Mouse (Mus musculus): Measurements from ENCODE around the gene Eef1a2. TPM values are rescaled to one million over a fixed set of nuclear protein-coding genes. Genes with fewer than 3 reads are reported as not detected.
A peak's percentile ranks its signal among the peaks of the same experiment; 100 is the strongest.
"Not testable (repeated sequence)": the region's sequence is repeated elsewhere in the genome, so short reads cannot be mapped to it uniquely, and the experiment has no call there.

Gene Eef1a2
- 1.4 and 1.6 TPM in 2 replicates for polyA plus RNA-seq (2016; fragmentation: Nextera tagmentation; extraction: Ambion mirVana)

DNA sequence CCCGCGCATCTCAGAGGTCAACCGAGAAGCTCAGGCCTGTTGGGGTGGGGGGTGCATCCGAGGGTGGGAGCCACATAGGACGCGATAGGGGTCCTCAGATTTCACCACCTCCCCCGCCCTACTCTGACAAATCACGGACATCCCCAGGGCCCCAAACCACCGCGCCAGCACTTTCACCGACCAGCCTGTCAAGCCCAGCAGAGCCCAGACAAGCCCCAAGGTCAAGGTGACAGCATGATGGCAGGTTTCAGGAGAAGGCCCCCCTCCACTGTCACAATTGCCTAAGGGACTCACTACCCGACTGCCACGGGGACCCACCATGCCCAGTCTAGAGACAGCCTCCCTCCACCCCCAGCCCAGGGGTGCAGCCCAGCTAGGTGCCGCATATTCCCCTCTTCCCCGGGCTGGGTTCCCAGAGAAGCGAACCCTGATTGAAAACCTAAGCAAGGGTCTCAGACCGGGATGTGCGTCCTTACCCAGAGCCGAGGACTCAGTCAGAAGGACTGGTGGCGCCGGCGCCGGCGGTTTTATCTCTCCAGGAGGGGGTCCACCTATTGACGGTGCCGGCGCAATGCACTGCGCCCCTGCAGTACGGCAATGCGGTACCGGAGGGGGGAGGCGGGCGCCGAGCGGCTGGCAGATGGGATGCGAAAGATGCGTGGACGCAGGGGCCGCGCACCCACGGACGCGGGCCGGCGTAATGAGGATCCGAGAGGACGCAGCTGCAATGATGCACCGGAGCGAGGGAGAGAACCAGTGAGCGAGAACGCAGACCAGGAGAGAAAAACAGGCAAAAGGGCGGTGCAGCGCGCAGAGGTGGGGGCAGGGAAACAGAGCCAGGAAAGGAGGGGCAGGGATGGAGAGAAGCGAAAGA lies at the start of gene Eef1a2:
TSS of gene Eef1a2 (minus strand) at position 767 of the 874 bp plus-strand sequence.
- ATAC-seq (ENCODE audit: low FRiP score, low read depth), result peak; percentile 55; the same call in 1 of the 2 replicates
- H3K4me1 ChIP-seq, result peaks cover 30% of the 10 kb centered on the region
- H3K4me2 ChIP-seq (replicated peaks), result peak within 1 kb of the TSS; percentile 63
- no peaks in the 10 kb centered on the region for H3K36me3 ChIP-seq
- 3% methylated on average over 55 of the region's 55 CpGs for WGBS
- no peaks in the 10 kb centered on the region for H3K9me3 ChIP-seq
- peak within 1 kb of the TSS; percentile 83 for H3K27ac ChIP-seq (replicated peaks)
- peak within 1 kb of the TSS; percentile 58 for H3K9ac ChIP-seq (replicated peaks)
- peaks cover 46% of the 10 kb centered on the region for H3K27me3 ChIP-seq
- peak within 1 kb of the TSS; percentile 46 for H3K4me3 ChIP-seq

DNA sequence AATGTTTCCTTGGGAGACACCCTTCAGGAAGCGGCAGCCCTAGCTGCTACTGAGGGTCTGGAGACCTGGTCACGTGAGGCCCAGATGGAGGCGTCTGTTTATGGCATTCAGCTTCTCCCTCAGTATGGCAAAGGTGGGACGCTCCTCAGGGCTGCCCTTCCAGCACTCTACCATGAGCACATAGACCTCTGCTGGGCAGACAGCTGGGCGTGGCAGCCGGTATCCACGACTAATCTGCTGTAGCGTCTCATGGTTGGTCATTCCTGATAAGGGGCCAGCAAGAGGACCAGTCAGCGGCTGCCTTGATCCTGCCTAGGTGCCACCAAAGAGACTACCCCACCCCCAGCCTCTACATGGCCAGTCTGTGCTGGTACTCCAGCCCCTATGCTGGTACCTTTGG lies 49.3 kb upstream of the Eef1a2 start:
- WGBS, result 84% methylated on average over 9 of the region's 9 CpGs

DNA sequence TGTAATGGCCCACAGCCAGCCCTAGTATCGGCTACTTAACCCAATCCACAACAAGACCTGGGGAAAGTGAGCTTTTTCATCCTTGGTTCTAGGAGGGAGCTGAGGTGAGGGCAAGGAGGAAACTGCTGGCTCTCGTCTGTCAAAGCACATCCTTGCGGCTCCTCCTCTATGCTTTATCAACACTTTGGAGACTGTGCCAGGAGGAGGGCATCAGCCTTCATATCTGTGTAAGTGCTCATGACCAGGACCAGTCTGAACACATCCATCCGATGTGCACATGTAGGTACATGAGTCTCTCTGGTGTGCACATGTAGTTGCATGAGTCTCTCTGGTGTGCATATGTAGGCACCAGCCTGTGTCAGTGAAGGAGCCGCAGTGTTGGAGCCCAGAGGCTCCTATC lies 48.9 kb upstream of the Eef1a2 start:
- 88% methylated on average over 5 of the region's 5 CpGs for WGBS
- Histone ChIP-seq H3K4me1 (no peaks in the 10 kb centered on the region), H3K27ac (replicated peaks) (no peak overlapping the region), H3K27me3 (peaks cover 5% of the 10 kb centered on the region; the same call in 1 of the 2 replicates), H3K4me3 (no peak overlapping the region), H3K9me3 (no peaks in the 10 kb centered on the region), H3K9ac (replicated peaks) (no peak overlapping the region), H3K36me3 (no peaks in the 10 kb centered on the region), H3K4me2 (replicated peaks) (no peak overlapping the region)
- ATAC-seq (ENCODE audit: low FRiP score, low read depth), result no peak

More for the DNA sequence above, 49.3 kb upstream of the Eef1a2 start:
- Histone ChIP-seq H3K4me2 (replicated peaks) (no peak overlapping the region), H3K4me3 (no peak overlapping the region), H3K27me3 (peaks cover 8% of the 10 kb centered on the region), H3K4me1 (no peaks in the 10 kb centered on the region), H3K9ac (replicated peaks) (no peak overlapping the region), H3K36me3 (no peaks in the 10 kb centered on the region), H3K27ac (replicated peaks) (no peak overlapping the region), H3K9me3 (no peaks in the 10 kb centered on the region)
- no peak for ATAC-seq (ENCODE audit: low FRiP score, low read depth)

DNA sequence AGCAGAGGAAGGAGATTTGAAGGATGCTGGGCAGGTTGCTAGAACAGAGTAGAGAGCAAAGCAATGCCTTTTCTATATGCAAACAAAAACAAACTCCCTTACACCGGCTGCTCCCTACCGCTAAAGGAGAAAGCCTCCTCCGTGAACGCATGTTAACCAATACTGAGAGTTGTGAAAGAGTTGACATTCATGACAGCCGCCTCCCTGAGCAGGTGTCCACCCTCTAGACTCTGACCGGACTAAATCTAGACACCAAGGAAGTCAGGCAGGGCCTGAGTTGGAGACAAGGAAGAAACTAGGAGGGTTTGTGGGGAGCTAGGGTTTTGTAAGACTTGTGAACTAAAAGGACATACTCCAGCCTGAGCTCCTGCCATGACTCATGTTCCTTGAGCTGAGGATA lies 46.1 kb upstream of the Eef1a2 start:
- Histone ChIP-seq H3K27ac (replicated peaks) (no peak overlapping the region), H3K4me3 (no peak overlapping the region), H3K4me2 (replicated peaks) (no peak overlapping the region), H3K36me3 (no peaks in the 10 kb centered on the region), H3K9me3 (no peaks in the 10 kb centered on the region), H3K27me3 (no peaks in the 10 kb centered on the region), H3K9ac (replicated peaks) (no peak overlapping the region), H3K4me1 (no peaks in the 10 kb centered on the region)
- ATAC-seq (ENCODE audit: low FRiP score, low read depth), result no peak
- 86% methylated on average over 6 of the region's 6 CpGs for WGBS

DNA sequence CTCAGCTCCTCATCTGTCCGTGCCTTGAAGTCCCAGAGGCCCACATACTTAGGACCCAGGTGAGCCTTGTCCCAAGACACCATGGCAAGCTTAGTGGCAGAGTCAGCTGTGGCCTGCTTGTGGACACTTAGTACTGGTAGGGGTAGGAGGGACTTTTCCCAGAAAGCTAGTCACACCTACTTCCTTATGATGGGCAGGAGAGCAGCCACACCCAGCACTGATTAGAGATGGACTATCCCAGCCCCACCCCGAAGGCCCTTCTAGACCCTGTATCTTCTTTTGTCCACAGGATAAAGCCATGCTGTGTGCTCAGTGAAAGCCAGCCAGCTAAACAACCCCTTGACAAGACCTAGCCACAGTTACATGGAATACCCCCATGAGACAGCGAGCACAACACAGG lies 45.6 kb upstream of the Eef1a2 start, which contains the start of gene Ptk6:
TSS of gene Ptk6 (minus strand) at position 368 of the 400 bp plus-strand sequence.
- no peak within 1 kb of the TSS for H3K4me2 ChIP-seq (replicated peaks)
- no peaks in the 10 kb centered on the region for H3K4me1 ChIP-seq
- H3K9me3 ChIP-seq, result no peaks in the 10 kb centered on the region
- WGBS, result 84% methylated on average over 3 of the region's 3 CpGs
- H3K9ac ChIP-seq (replicated peaks), result no peak within 1 kb of the TSS
- ATAC-seq (ENCODE audit: low FRiP score, low read depth), result no peak
- H3K27me3 ChIP-seq, result no peaks in the 10 kb centered on the region
- H3K27ac ChIP-seq (replicated peaks), result no peak within 1 kb of the TSS
- H3K4me3 ChIP-seq, result no peak within 1 kb of the TSS
- H3K36me3 ChIP-seq, result no peaks in the 10 kb centered on the region

DNA sequence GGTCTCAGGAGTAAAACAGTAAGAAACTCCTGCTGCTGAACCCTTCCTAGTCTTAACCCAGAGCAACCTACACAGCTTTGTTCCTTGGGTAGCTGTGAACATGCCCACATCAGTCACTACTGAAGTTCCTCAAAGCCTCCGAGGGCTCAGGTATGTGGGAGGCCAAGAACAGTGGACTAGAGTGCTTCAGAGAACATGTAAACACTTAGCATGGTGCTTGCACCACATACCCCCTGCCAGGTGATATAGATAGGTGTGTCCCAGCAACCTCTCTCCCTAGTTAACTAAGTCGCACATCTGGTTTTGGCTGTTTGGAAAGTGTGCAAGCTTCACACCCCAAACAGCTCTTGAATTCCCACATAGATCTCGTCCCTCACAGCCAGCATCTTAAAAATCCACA lies 44.8 kb upstream of the Eef1a2 start:
- no peak overlapping the region for H3K27ac ChIP-seq (replicated peaks)
- H3K9me3 ChIP-seq, result no peaks in the 10 kb centered on the region
- H3K4me2 ChIP-seq (replicated peaks), result no peak overlapping the region
- H3K9ac ChIP-seq (replicated peaks), result no peak overlapping the region
- ATAC-seq (ENCODE audit: low FRiP score, low read depth), result no peak
- no peaks in the 10 kb centered on the region for H3K4me1 ChIP-seq
- 75% methylated on average over 3 of the region's 3 CpGs for WGBS
- H3K36me3 ChIP-seq, result no peaks in the 10 kb centered on the region
- H3K4me3 ChIP-seq, result no peak overlapping the region
- H3K27me3 ChIP-seq, result no peaks in the 10 kb centered on the region

DNA sequence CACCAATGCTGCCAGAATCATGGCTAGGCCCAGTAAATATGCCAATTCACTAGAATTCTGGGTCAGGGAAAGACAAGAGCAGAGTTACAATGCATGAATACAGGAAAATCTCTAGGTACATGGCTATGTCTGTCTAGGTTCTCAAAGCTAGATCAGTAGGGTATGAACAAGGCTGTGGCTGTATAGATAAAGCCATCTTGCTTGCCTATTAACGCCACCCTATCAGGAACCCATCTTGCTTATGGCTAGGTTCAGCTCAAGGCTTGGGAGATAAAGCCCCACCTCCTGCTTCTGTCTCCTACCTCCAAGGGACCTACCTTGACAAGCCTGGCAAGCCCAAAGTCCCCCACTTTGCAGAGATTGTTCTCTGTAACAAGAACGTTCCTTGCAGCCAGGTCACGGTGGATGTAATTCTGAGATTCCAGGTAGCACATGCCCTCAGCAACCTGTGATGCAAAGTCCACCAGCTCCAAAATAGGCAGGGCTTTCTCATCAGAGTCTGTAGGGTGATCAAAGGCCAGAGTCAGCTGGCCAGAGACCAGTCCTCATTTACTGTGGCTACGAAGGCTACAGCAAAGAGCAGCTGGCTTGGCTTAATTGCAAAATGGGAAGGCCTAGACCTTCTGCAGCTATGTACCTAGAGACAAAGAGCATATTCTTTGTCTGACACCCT lies 40.0 kb upstream of the Eef1a2 start:
- Histone ChIP-seq H3K4me3 (no peak overlapping the region), H3K27me3 (no peaks in the 10 kb centered on the region), H3K4me1 (no peaks in the 10 kb centered on the region), H3K9ac (replicated peaks) (no peak overlapping the region), H3K9me3 (no peaks in the 10 kb centered on the region), H3K36me3 (no peaks in the 10 kb centered on the region), H3K4me2 (replicated peaks) (no peak overlapping the region), H3K27ac (replicated peaks) (no peak overlapping the region)
- WGBS, result 89% methylated on average over 4 of the region's 4 CpGs
- no peak for ATAC-seq (ENCODE audit: low FRiP score, low read depth)

DNA sequence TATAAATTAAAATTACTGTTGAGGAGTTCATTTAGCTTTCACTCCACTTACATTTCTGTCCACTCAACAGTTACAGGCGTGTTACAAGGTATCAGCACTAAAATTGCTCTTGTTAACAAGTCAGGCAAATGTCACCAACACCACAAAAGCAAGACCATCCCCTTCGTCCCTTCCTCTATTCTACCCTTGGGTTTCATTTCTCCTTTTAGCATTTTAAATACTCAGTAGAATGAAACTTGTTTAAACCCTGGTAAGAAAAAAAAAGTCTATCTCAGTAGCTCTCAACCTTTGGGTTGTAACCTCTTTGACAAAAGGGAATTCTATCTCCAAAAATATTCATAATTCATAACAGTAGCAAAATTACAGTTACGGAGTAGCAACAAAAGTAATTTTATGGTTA lies 36.2 kb upstream of the Eef1a2 start:
- Histone ChIP-seq H3K9ac (replicated peaks) (no peak overlapping the region), H3K27ac (replicated peaks) (no peak overlapping the region), H3K27me3 (no peaks in the 10 kb centered on the region), H3K4me3 (no peak overlapping the region), H3K36me3 (peaks cover 14% of the 10 kb centered on the region; the same call in 1 of the 2 replicates), H3K9me3 (no peaks in the 10 kb centered on the region), H3K4me2 (replicated peaks) (no peak overlapping the region), H3K4me1 (peaks cover 8% of the 10 kb centered on the region)
- WGBS, result 79% methylated on average over 3 of the region's 3 CpGs
- ATAC-seq (ENCODE audit: low FRiP score, low read depth), result no peak

DNA sequence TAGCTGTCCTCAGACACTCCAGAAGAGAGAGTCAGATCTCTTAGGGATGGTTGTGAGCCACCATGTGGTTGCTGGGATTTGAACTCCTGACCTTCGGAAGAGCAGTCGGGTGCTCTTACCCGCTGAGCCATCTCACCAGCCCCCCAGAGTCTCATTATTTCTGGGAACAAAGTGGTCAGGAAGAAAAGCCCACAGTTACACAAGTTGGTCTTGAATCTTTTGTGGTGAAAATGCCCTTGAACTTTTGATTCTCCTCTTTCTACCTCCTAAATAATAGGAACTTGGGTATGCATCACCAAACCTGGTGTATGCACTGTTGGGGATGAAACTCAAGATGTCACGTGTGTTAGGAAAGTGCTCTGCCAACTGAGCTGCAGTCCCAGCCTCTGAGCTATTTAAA lies 35.1 kb upstream of the Eef1a2 start:
- no peak for ATAC-seq (ENCODE audit: low FRiP score, low read depth)

DNA sequence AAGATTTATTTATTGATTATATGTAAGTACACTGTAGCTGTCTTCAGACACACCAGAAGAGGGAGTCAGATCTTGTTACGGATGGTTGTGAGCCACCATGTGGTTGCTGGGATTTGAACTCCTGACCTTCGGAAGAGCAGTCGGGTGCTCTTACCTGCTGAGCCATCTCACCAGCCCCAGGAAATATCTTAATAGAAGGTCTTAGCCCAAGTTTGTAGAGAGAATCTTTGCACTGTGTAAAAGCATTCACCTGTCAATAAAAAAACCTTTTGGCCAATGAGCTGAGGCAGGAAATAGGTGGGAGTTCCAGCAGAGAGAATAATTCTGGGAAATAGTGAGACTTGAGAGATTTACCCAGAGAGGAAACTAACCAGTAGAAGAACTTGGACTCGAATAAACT lies 34.6 kb upstream of the Eef1a2 start:
- not testable (repeated sequence) for ATAC-seq (ENCODE audit: low FRiP score, low read depth)
- 80% methylated on average over 4 of the region's 4 CpGs for WGBS

More for the DNA sequence above, 35.1 kb upstream of the Eef1a2 start:
- Histone ChIP-seq H3K36me3 (peaks cover 14% of the 10 kb centered on the region; the same call in 1 of the 2 replicates), H3K9ac (replicated peaks) (no peak overlapping the region), H3K4me2 (replicated peaks) (no peak overlapping the region), H3K27ac (replicated peaks) (no peak overlapping the region), H3K9me3 (no peaks in the 10 kb centered on the region), H3K4me3 (no peak overlapping the region), H3K27me3 (no peaks in the 10 kb centered on the region), H3K4me1 (peaks cover 8% of the 10 kb centered on the region)
- 57% methylated on average over 4 of the region's 4 CpGs for WGBS

DNA sequence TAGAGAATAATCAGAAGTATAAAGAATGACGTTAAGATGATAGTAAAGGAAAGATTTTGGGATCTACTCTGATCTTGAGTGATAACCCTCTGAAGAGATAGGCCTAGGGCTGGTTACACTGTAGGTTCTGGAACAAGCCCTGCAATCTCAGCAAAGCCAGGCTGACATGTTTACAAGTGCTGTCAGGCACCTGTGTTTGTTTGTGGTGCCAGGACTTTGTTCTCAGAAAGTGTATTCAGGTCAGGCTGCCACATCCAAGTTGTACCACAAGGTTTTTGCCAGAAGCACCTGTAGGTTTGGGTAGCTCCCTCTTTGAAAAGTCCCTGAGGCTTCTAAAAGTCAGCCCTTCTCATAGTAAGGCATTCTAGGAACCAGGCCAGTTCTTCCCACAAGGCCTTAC lies 32.5 kb upstream of the Eef1a2 start:
- no peak overlapping the region for H3K9ac ChIP-seq (replicated peaks)
- no peak overlapping the region for H3K4me3 ChIP-seq
- H3K4me1 ChIP-seq, result peaks cover 13% of the 10 kb centered on the region
- H3K9me3 ChIP-seq, result no peaks in the 10 kb centered on the region
- H3K27me3 ChIP-seq, result peaks cover 4% of the 10 kb centered on the region; the same call in 1 of the 2 replicates
- no peak for ATAC-seq (ENCODE audit: low FRiP score, low read depth)
- H3K36me3 ChIP-seq, result peaks cover 14% of the 10 kb centered on the region; the same call in 1 of the 2 replicates
- no peak overlapping the region for H3K27ac ChIP-seq (replicated peaks)
- 89% methylated on average over 1 of the region's 1 CpGs for WGBS
- no peak overlapping the region for H3K4me2 ChIP-seq (replicated peaks)

More for the DNA sequence above, 34.6 kb upstream of the Eef1a2 start:
- H3K27ac ChIP-seq (replicated peaks); H3K9ac ChIP-seq (replicated peaks); H3K4me1 ChIP-seq; H3K4me3 ChIP-seq; H3K27me3 ChIP-seq; H3K9me3 ChIP-seq; H3K4me2 ChIP-seq (replicated peaks): not testable (repeated sequence)
- H3K36me3 ChIP-seq, result peaks cover 14% of the 10 kb centered on the region; the same call in 1 of the 2 replicates

DNA sequence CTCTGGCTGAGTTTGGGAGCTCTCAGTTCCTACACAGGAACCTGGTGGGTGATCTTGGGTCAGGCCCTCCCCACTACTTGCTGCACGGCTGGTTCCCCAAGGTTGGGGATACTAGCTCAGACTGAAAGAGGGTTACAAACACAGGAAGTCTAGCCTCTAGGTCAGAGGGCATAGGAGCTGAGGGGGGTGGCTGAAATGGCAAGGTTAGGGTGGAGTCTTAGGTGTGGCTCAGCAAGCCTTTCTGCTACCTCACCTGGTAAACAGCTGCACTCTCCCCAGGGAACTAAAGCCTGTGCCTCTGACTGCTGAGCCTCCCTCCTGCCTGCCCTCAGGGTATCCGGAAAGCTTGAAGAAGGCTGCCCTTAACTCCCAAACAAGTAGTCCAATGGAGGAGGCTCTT lies 31.9 kb upstream of the Eef1a2 start:
- Histone ChIP-seq H3K27ac (replicated peaks) (peak overlapping the region; percentile 93; the same call in 1 of the 2 replicates), H3K36me3 (peaks cover 14% of the 10 kb centered on the region; the same call in 1 of the 2 replicates), H3K4me1 (peaks cover 13% of the 10 kb centered on the region), H3K4me2 (replicated peaks) (peak overlapping the region; percentile 64), H3K9ac (replicated peaks) (0 out of 2 replicates have a peak overlapping the region, but pooled peaks have one; percentile 11), H3K27me3 (peaks cover 8% of the 10 kb centered on the region; the same call in 1 of the 2 replicates), H3K4me3 (peak overlapping the region; percentile 72), H3K9me3 (no peaks in the 10 kb centered on the region)
- 68% methylated on average over 2 of the region's 2 CpGs for WGBS
- no peak for ATAC-seq (ENCODE audit: low FRiP score, low read depth)
